Mouse (Mus musculus): Measurements from ENCODE around the gene Bub3. TPM values are rescaled to one million over a fixed set of nuclear protein-coding genes. Genes with fewer than 3 reads are reported as not detected.

Gene Bub3
- polyA plus RNA-seq, 1 experiment from 2014 or later: 166 TPM

Other genes with a start within 250 kb of the Bub3 start
- not detected in 2 replicates for gene Cuzd1, start 237.9 kb upstream of the Bub3 start, polyA plus RNA-seq (2015; fragmentation: Nextera tagmentation; extraction: Ambion mirVana)
- not detected in 2 replicates for gene Fam24b, start 230.7 kb upstream of the Bub3 start, polyA plus RNA-seq (2015; fragmentation: Nextera tagmentation; extraction: Ambion mirVana)
- not detected in 2 replicates for gene Fam24a, start 226.4 kb upstream of the Bub3 start, polyA plus RNA-seq (2015; fragmentation: Nextera tagmentation; extraction: Ambion mirVana)
- 29.1 and 32.0 TPM in 2 replicates for gene 2310057M21Rik, start 197.5 kb upstream of the Bub3 start, polyA plus RNA-seq (2015; fragmentation: Nextera tagmentation; extraction: Ambion mirVana)
- 50.5 and 50.7 TPM in 2 replicates for gene Pstk, start 189.1 kb upstream of the Bub3 start, polyA plus RNA-seq (2015; fragmentation: Nextera tagmentation; extraction: Ambion mirVana)
- 10.1 and 12.5 TPM in 2 replicates for gene Ikzf5, start 149.7 kb upstream of the Bub3 start, polyA plus RNA-seq (2015; fragmentation: Nextera tagmentation; extraction: Ambion mirVana)
- 107 and 110 TPM in 2 replicates for gene Acadsb, start 149.6 kb upstream of the Bub3 start, polyA plus RNA-seq (2015; fragmentation: Nextera tagmentation; extraction: Ambion mirVana)
- gene Hmx3, start 17.4 kb upstream of the Bub3 start, polyA plus RNA-seq (2015; fragmentation: Nextera tagmentation; extraction: Ambion mirVana): 0.49 and 0.73 TPM in 2 replicates
- gene Hmx2, start 11.4 kb upstream of the Bub3 start, polyA plus RNA-seq (2015; fragmentation: Nextera tagmentation; extraction: Ambion mirVana): 0.34 and 1.1 TPM in 2 replicates